Mouse (Mus musculus): ENCODE measurements around the gene Serpina3k. TPM values are rescaled to one million over a fixed set of nuclear protein-coding genes. Genes with fewer than 3 reads are reported as not detected.
"Not testable (repeated sequence)": the region's sequence is repeated elsewhere in the genome, so short reads cannot be mapped to it uniquely, and the experiment has no call there.

Serpina3k gene
- total RNA-seq (2021): under 1 TPM; 0.10 to 0.11 TPM
- long read RNA-seq, experiment 1: 0 reads
- long read RNA-seq, experiment 2: 0 reads

- DNase-seq: not testable (repeated sequence)
Observed at GRCm38 (mm10) chr12:104338226-104338625, at the start of gene Serpina3k, which contains the start of gene Serpina3m. TSS of gene Serpina3k (plus strand) at chr12:104338486. TSS of gene Serpina3m (plus strand) at chr12:104338486.

DNA sequence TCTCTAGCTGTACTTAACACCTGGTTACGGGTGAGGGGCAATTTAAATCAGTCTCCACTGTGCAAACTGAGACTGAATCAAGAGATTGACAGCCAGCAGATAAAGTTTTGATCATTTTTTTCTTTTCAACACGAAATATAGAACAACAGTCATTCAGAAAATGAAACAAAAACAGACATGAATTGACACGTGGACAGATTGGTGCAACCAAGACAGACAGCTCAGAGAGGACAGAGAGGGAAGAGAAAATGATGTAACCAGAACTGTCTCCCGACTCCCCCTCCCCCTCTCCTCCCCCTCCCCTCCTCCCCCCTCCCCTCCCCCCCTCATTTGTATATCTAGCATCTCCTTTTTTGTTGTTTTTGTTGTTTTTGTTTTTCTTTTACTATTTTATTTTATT, 48.4 kb upstream of the Serpina3k start:
- H3K4me3 ChIP-seq: no peak overlapping the region
- intact Hi-C loops (cut with DNase I): no loop called here
- H3K27ac ChIP-seq: no peak overlapping the region
- no peak for DNase-seq
- no peak for TF ChIP-seq CTCF (IDR thresholded peaks at IDR 0.05)

More at GRCm38 (mm10) chr12:104338226-104338625, at the start of gene Serpina3k, which contains the start of gene Serpina3m:
- H3K4me3 ChIP-seq; intact Hi-C loops (cut with DNase I); H3K27ac ChIP-seq: not testable (repeated sequence)

DNA sequence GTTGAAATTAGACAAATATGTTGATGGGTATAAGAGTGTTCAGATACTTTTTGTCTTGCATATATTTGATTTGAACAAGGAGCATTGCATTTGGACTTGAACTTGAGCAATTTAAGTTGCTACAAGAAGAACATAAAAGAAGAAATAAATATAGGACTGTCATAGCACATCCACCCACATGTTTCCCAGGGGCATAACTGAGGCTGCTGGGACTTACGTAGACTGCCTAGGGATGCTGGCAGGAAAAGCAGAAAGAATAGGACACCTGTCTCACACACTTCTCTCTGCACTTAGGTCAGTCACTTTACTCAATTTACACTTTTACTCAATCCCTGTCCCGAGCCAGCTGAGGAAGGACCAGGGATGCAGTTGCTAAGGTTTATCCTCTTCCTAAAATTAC, 44.3 kb upstream of the Serpina3k start:
- Histone ChIP-seq H3K4me3 (no peak overlapping the region), H3K27ac (no peak overlapping the region)
- intact Hi-C loops (cut with DNase I): no loop called here
- no peak for TF ChIP-seq CTCF (IDR thresholded peaks at IDR 0.05)
- no peak for DNase-seq

DNA sequence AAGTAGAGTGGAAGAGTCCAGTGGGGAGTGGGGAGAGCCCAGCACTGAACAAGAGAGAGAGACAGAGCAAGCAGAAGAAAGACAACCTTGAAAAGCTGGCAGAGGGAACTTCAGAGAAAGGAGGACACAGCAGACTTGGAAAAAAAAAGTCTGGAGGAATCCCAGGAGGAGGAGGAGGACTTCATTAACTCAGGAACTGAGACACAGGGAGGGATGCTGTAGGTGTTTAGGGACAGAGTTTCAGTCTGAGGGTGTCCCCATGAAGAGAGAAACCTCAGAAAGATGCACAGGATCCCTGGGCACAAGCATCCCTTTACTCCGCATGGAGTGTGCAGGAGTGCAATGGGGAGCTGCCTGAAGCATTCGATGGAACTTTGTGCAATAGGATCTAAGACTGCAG, 40.2 kb upstream of the Serpina3k start:
- no peak overlapping the region for H3K4me3 ChIP-seq
- intact Hi-C loops (cut with DNase I): no loop called here
- no peak for DNase-seq
- no peak overlapping the region for H3K27ac ChIP-seq
- TF ChIP-seq CTCF (IDR thresholded peaks at IDR 0.05): no peak

DNA sequence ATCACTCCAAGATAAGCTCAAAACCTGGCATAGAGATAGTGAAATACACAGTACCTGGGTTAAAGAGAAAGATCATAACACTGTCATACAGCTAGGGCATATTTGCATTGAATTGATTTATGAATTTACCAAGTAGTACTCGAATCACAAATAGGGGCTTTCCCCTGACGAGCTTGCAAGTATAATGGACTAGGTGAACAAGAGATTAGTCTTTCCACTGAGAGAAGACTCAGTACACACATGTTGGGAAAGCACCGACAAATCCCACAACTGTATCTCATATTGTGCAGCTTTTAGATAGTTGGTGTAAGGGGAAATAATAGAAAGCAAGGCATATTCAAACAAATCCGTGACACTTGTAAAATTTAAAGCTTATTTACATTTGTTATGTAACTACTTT, 32.3 kb upstream of the Serpina3k start:
- no peak for TF ChIP-seq CTCF (IDR thresholded peaks at IDR 0.05)
- Histone ChIP-seq H3K27ac (no peak overlapping the region), H3K4me3 (no peak overlapping the region)
- intact Hi-C loops (cut with DNase I): no loop called here
- no peak for DNase-seq

DNA sequence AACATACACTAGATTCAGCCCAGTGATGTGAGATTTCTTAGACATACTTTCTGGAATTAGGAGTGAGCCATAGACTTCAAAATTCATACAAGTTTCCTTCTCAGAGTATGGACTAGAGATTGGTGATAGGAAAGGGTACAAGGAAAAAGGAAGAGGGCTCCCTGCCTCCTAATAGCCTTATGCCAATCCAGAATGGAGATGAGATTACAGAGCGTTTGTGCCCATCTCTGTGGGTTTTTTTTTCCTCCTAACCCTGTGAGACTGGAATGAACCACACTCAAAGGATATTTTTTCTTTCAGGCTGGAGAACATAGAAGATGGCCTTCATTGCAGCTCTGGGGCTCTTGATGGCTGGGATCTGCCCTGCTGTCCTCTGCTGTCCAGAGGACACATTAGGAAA, 24.0 kb upstream of the Serpina3k start, which contains the start of gene Serpina3j:
Gene Serpina3j (plus strand): TSS at position 301 of the 400 bp plus-strand sequence.
- TF ChIP-seq CTCF (IDR thresholded peaks at IDR 0.05): no peak
- no peak within 1 kb of the TSS for H3K27ac ChIP-seq

GRCm38 (mm10) chr12:104322454-104322853, 15.8 kb upstream of the Serpina3k start:
- no peak overlapping the region for H3K4me3 ChIP-seq
- intact Hi-C loops (cut with DNase I): no loop called here
- no peak for TF ChIP-seq CTCF (IDR thresholded peaks at IDR 0.05)

More for the DNA sequence above, 24.0 kb upstream of the Serpina3k start, which contains the start of gene Serpina3j:
- H3K4me3 ChIP-seq: no peak within 1 kb of the TSS
- intact Hi-C loops (cut with DNase I): no loop called here
- DNase-seq: no peak

DNA sequence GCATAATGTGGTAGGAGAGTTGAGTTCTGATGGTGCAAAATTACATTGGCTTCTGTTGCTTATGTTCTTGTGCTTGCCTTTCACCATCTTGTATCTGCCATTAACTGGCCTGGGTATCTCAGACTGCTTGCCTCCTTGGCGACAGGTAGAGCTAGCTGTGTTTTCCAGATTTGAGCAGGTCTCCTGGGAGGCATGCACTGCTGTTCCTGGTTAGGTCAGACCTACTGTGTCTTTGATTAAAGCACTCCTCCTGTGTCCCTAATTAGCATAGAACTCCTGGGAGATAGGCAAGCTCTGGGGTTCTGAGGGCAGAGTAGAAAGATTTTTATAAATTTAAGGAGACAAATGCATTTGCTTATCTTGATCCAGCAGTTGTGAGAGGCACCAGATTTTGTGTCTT, 6.6 kb upstream of the Serpina3k start:
- H3K27ac ChIP-seq: no peak overlapping the region
- H3K4me3 ChIP-seq: no peak overlapping the region
- TF ChIP-seq CTCF (IDR thresholded peaks at IDR 0.05): no peak
- no peak for DNase-seq
- intact Hi-C loops (cut with DNase I): no loop called here

More at GRCm38 (mm10) chr12:104322454-104322853, 15.8 kb upstream of the Serpina3k start:
- no peak overlapping the region for H3K27ac ChIP-seq
- DNase-seq: no peak

DNA sequence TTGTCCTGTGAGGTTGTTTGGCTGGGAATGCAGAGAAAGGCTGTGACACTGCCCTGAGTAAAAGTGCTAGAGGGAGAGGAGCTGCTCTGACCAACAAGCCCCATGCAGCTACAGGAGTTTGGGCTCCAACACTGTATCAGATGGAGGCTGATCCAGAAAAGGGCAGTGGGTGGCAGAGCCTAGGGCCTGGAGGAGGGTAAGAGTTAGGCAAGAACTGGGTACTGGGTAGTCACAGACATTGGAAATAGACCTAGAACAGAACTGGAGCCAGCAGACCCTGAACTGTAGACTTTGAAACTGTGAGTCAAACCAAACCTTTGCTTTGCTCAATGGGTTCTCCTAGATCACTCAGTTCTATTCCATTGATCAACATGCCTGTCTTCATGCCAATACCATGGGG, 1.4 kb upstream of the Serpina3k start:
- intact Hi-C loops (cut with DNase I); DNase-seq; H3K27ac ChIP-seq; H3K4me3 ChIP-seq: not testable (repeated sequence)

GRCm38 (mm10) chr12:104338705-104339104, 419 bp downstream of the Serpina3k start:
- intact Hi-C loops (cut with DNase I): no loop called here
- TF ChIP-seq CTCF (IDR thresholded peaks at IDR 0.05): no peak
- no peak for DNase-seq
- no peak overlapping the region for H3K27ac ChIP-seq
- H3K4me3 ChIP-seq: no peak overlapping the region

DNA sequence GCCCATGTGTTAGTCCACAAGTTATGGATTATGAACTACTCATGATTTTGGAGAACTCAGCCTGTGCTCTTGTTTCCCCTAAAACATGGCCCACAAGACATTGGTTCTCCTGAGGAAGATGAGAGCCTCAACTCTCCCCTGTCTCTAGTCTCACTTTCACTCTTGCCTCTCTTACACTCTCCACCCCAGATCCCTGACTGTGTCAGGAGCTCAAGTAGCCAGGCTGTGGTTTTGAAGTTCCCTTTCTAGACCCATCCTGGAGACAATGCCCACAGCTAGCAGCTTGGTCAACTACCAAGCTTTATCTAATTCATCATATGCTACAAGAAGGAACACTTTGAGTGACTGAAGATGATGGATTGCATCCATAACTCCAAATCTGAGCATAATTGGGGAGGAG, 4.2 kb downstream of the Serpina3k start:
- intact Hi-C loops (cut with DNase I); H3K4me3 ChIP-seq; H3K27ac ChIP-seq; DNase-seq: not testable (repeated sequence)

GRCm38 (mm10) chr12:104345181-104345580, 6.9 kb downstream of the Serpina3k start:
- intact Hi-C loops (cut with DNase I): no loop called here
- no peak for DNase-seq
- Histone ChIP-seq H3K4me3 (no peak overlapping the region), H3K27ac (no peak overlapping the region)
- no peak for TF ChIP-seq CTCF (IDR thresholded peaks at IDR 0.05)

- TF ChIP-seq CTCF (IDR thresholded peaks at IDR 0.05): no peak
- intact Hi-C loops (cut with DNase I): no loop called here
- Histone ChIP-seq H3K27ac (no peak overlapping the region), H3K4me3 (no peak overlapping the region)
- no peak for DNase-seq
Observed at GRCm38 (mm10) chr12:104345707-104346106, 7.4 kb downstream of the Serpina3k start.

DNA sequence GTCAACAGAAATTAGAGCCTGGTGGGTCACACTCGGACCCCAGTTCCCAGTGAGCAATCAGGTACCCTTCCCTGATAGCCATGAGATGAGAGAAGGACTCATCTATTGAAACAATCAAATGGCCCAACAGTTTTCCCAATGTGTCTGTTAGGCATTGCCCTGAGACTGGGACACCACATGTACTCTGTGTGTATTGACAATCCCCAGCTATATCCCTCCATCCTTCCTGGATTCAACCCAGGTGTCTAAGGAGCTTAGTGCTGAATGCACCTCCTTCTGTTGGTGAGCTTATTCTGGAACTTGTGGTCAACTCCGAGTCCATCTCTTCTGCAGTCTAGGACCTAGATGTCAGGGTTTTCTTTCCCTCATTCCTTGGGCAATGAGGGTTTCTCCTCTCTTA, 8.8 kb downstream of the Serpina3k start:
- intact Hi-C loops (cut with DNase I): no loop called here
- Histone ChIP-seq H3K4me3 (no peak overlapping the region), H3K27ac (no peak overlapping the region)
- TF ChIP-seq CTCF (IDR thresholded peaks at IDR 0.05): no peak
- DNase-seq: no peak

All from gastrocnemius, adult 2 months (tissue).